Mouse (Mus musculus) kidney, adult 9 months (tissue): Measurements from ENCODE around the gene Csf1.

Experiments used
- DNase-seq: peaks from one replicate; pipeline ENCODE4 v3.0.0; 2022

Csf1 gene

GRCm38 (mm10) chr3:107759929-107760581 lies at the start of gene Csf1:
Csf1 (minus strand) TSS chr3:107760469.
- peak; percentile 84 for DNase-seq

GRCm38 (mm10) chr3:107808013-107808750 lies 47.9 kb upstream of the Csf1 start:
- DNase-seq, result peak; percentile 60

- DNase-seq, result peak; percentile 27
Measured at GRCm38 (mm10) chr3:107807386-107807974, 47.2 kb upstream of the Csf1 start.

- DNase-seq, result no peak
Measured at GRCm38 (mm10) chr3:107806916-107807315, 46.6 kb upstream of the Csf1 start.

GRCm38 (mm10) chr3:107804799-107805198 lies 44.5 kb upstream of the Csf1 start:
- no peak for DNase-seq

GRCm38 (mm10) chr3:107802185-107802946 lies 42.1 kb upstream of the Csf1 start:
- no peak for DNase-seq

GRCm38 (mm10) chr3:107798946-107799345 lies 38.7 kb upstream of the Csf1 start:
- no peak for DNase-seq

GRCm38 (mm10) chr3:107796191-107796983 lies 36.1 kb upstream of the Csf1 start:
- peak; percentile 22 for DNase-seq

GRCm38 (mm10) chr3:107794890-107795289 lies 34.6 kb upstream of the Csf1 start:
- no peak for DNase-seq

GRCm38 (mm10) chr3:107793300-107794201 lies 33.3 kb upstream of the Csf1 start:
- DNase-seq, result peak; percentile 77

GRCm38 (mm10) chr3:107792736-107793135 lies 32.5 kb upstream of the Csf1 start:
- DNase-seq, result no peak

GRCm38 (mm10) chr3:107790766-107791303 lies 30.6 kb upstream of the Csf1 start:
- no peak for DNase-seq

GRCm38 (mm10) chr3:107790227-107790626 lies 30.0 kb upstream of the Csf1 start:
- DNase-seq, result no peak

GRCm38 (mm10) chr3:107788885-107789284 lies 28.6 kb upstream of the Csf1 start:
- no peak for DNase-seq

- DNase-seq, result no peak
Measured at GRCm38 (mm10) chr3:107787613-107788501, 27.6 kb upstream of the Csf1 start.

GRCm38 (mm10) chr3:107786980-107787612 lies 26.8 kb upstream of the Csf1 start:
- peak; percentile 51 for DNase-seq

GRCm38 (mm10) chr3:107786344-107786743 lies 26.1 kb upstream of the Csf1 start:
- DNase-seq, result no peak

- no peak for DNase-seq
Measured at GRCm38 (mm10) chr3:107785546-107785945, 25.3 kb upstream of the Csf1 start.

GRCm38 (mm10) chr3:107783315-107783714 lies 23.0 kb upstream of the Csf1 start:
- no peak for DNase-seq
